Mouse (Mus musculus): ENCODE measurements around the gene Ghr.

Ghr gene

GRCm38 (mm10) chr15:3449564-3449963, 133.7 kb downstream of the Ghr start:
- no peak for DNase-seq (ENCODE audit: low read depth, low spot score)

GRCm38 (mm10) chr15:3445285-3445909, 137.9 kb downstream of the Ghr start:
- DNase-seq (ENCODE audit: low read depth, low spot score), result no peak

GRCm38 (mm10) chr15:3444448-3445020, 138.8 kb downstream of the Ghr start:
- no peak for DNase-seq (ENCODE audit: low read depth, low spot score)

GRCm38 (mm10) chr15:3441506-3442286, 141.6 kb downstream of the Ghr start:
- DNase-seq (ENCODE audit: low read depth, low spot score), result no peak

GRCm38 (mm10) chr15:3437381-3437780, 145.9 kb downstream of the Ghr start:
- no peak for DNase-seq (ENCODE audit: low read depth, low spot score)

GRCm38 (mm10) chr15:3435637-3436036, 147.7 kb downstream of the Ghr start:
- no peak for DNase-seq (ENCODE audit: low read depth, low spot score)

GRCm38 (mm10) chr15:3434461-3434860, 148.8 kb downstream of the Ghr start:
- no peak for DNase-seq (ENCODE audit: low read depth, low spot score)

GRCm38 (mm10) chr15:3433281-3433680, 150.0 kb downstream of the Ghr start:
- DNase-seq (ENCODE audit: low read depth, low spot score), result no peak

GRCm38 (mm10) chr15:3432823-3433222, 150.5 kb downstream of the Ghr start:
- DNase-seq (ENCODE audit: low read depth, low spot score), result no peak

GRCm38 (mm10) chr15:3429417-3429816, 153.9 kb downstream of the Ghr start:
- no peak for DNase-seq (ENCODE audit: low read depth, low spot score)

GRCm38 (mm10) chr15:3429001-3429400, 154.3 kb downstream of the Ghr start:
- no peak for DNase-seq (ENCODE audit: low read depth, low spot score)

GRCm38 (mm10) chr15:3426401-3426800, 156.9 kb downstream of the Ghr start:
- no peak for DNase-seq (ENCODE audit: low read depth, low spot score)

- DNase-seq (ENCODE audit: low read depth, low spot score), result no peak
Measured at GRCm38 (mm10) chr15:3423177-3423576, 160.1 kb downstream of the Ghr start.

GRCm38 (mm10) chr15:3417699-3418098, 165.6 kb downstream of the Ghr start:
- no peak for DNase-seq (ENCODE audit: low read depth, low spot score)

GRCm38 (mm10) chr15:3413103-3413502, 170.2 kb downstream of the Ghr start:
- no peak for DNase-seq (ENCODE audit: low read depth, low spot score)

GRCm38 (mm10) chr15:3408478-3408877, 174.8 kb downstream of the Ghr start:
- no peak for DNase-seq (ENCODE audit: low read depth, low spot score)

GRCm38 (mm10) chr15:3399196-3399595, 184.1 kb downstream of the Ghr start:
- no peak for DNase-seq (ENCODE audit: low read depth, low spot score)

- DNase-seq (ENCODE audit: low read depth, low spot score), result no peak
Measured at GRCm38 (mm10) chr15:3397369-3398100, 185.8 kb downstream of the Ghr start.

- no peak for DNase-seq (ENCODE audit: low read depth, low spot score)
Measured at GRCm38 (mm10) chr15:3396149-3396548, 187.1 kb downstream of the Ghr start.

GRCm38 (mm10) chr15:3395700-3396099, 187.6 kb downstream of the Ghr start:
- DNase-seq (ENCODE audit: low read depth, low spot score), result no peak

- DNase-seq (ENCODE audit: low read depth, low spot score), result no peak
Measured at GRCm38 (mm10) chr15:3390722-3391121, 192.6 kb downstream of the Ghr start.

GRCm38 (mm10) chr15:3389011-3389410, 194.3 kb downstream of the Ghr start:
- DNase-seq (ENCODE audit: low read depth, low spot score), result no peak

Data from retina, adult 2 months (tissue).